Mouse (Mus musculus) lung, postnatal 0 days (tissue): Measurements from ENCODE around the gene Dync1li2. TPM values are rescaled to one million over a fixed set of nuclear protein-coding genes. Genes with fewer than 3 reads are reported as not detected.
A peak's percentile ranks its signal among the peaks of the same experiment; 100 is the strongest.

ENCODE experiments used
- ATAC-seq: fragments of 200-750 bp; cut with Nextera tagmentation; 2 replicates; pipeline ENCODE4 v1.8.0; 2017; ENCODE audit warnings: moderate library complexity
- DNase-seq: peaks from one replicate; pipeline ENCODE4 v3.0.0-alpha.2; 2016; ENCODE audit warnings: low spot score
- H3K27ac ChIP-seq: fragments of 300-500 bp; sonication (generic); 2 replicates; pipeline ENCODE4 v1.5.1; 2014; ENCODE audit warnings: antibody characterized with exemption, mild to moderate bottlenecking, low read length, mixed read lengths
- H3K27me3 ChIP-seq: fragments of 300-500 bp; sonication (generic); replicated peaks from 2 replicates; pipeline ENCODE4 v1.6.1; 2014; ENCODE audit warnings: low read length, mixed read lengths; ENCODE audit not compliant: insufficient read depth
- H3K36me3 ChIP-seq: fragments of 300-500 bp; sonication (generic); 2 replicates; pipeline ENCODE4 v1.6.1; 2014; ENCODE audit warnings: low read length, mixed read lengths; ENCODE audit not compliant: insufficient read depth
- H3K4me1 ChIP-seq: fragments of 300-500 bp; sonication (generic); 2 replicates; pipeline ENCODE4 v1.6.1; 2014; ENCODE audit warnings: antibody characterized with exemption, low read depth, low read length, mixed read lengths; ENCODE audit not compliant: insufficient read depth
- H3K4me2 ChIP-seq: fragments of 300-500 bp; sonication (generic); replicated peaks from 2 replicates; pipeline ENCODE4 v1.6.1; 2014; ENCODE audit warnings: low read depth, mild to moderate bottlenecking, low read length, moderate library complexity, mixed read lengths
- H3K4me3 ChIP-seq: fragments of 300-500 bp; sonication (generic); 2 replicates; pipeline ENCODE4 v1.5.1; 2014; ENCODE audit warnings: low read depth, low read length
- H3K9ac ChIP-seq: fragments of 300-500 bp; sonication (generic); replicated peaks from 2 replicates; pipeline ENCODE4 v1.6.1; 2014; ENCODE audit warnings: low read depth, mild to moderate bottlenecking
- H3K9me3 ChIP-seq: fragments of 300-500 bp; sonication (generic); 2 replicates; pipeline ENCODE4 v1.6.1; 2016; ENCODE audit warnings: low read length, mixed read lengths
- CTCF ChIP-seq: IDR thresholded peaks from 2 replicates; pipeline ENCODE4 v1.5.1; 2016; ENCODE audit warnings: antibody characterized with exemption, mild to moderate bottlenecking
- EP300 ChIP-seq: IDR thresholded peaks from 2 replicates; pipeline ENCODE4 v1.6.1; 2016; ENCODE audit warnings: antibody characterized with exemption, mild to moderate bottlenecking, control low read depth
- WGBS: fragments of 180-500 bp; shearing (Covaris S2); extraction: QIAGEN DNeasy Blood & Tissue Kit; methylation state at CpG from one replicate; pipeline ENCODE4 v1.1.7; 2014; 5-methylcytosine and 5-hydroxymethylcytosine counted together
- polyA plus RNA-seq: library from polyadenylated mRNA; unstranded; fragments of >200 nt; fragmentation: Nextera tagmentation; extraction: Ambion mirVana; gene quantifications from 2 replicates; pipeline ENCODE4 v1.2.1, GENCODE M21; 2015

Dync1li2 gene
- polyA plus RNA-seq, 1 experiment from 2014 or later: 39.4 TPM

DNA sequence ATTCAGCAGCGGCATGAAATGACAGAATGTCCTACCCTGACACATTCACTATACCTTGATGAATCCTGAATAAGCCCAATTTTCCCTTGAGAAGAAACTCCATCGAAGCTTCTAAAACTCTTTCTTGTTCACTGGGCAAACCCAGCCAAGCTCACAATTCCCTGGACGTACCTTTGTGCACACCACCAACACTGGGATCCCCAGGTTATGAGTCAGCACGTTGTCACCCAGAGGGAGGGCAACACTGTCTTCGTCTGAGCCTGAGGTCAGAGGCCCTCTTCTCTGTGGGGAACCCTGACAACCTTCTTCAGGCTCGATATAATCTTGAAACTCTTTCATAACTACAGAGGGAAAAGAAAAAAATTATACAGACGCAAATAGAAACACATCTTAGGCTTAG is 12.6 kb downstream of the Dync1li2 start:
- Histone ChIP-seq H3K27me3 (no peaks in the 10 kb centered on the region), H3K9ac (no peak overlapping the region), H3K36me3 (peaks cover 61% of the 10 kb centered on the region), H3K4me2 (no peak overlapping the region), H3K27ac (no peak overlapping the region), H3K4me1 (no peaks in the 10 kb centered on the region), H3K4me3 (no peak overlapping the region), H3K9me3 (no peaks in the 10 kb centered on the region)
- DNase-seq: no peak
- no peak for ATAC-seq
- TF ChIP-seq EP300 (no peak), CTCF (no peak)
- WGBS: 90% methylated on average over 7 of the region's 7 CpGs

GRCm38 (mm10) chr8:104427703-104428102 is 15.1 kb downstream of the Dync1li2 start:
- TF ChIP-seq EP300 (no peak), CTCF (no peak)
- peaks cover 67% of the 10 kb centered on the region for H3K36me3 ChIP-seq
- no peak for ATAC-seq
- H3K4me2 ChIP-seq: no peak overlapping the region
- 83% methylated on average over 13 of the region's 13 CpGs for WGBS
- H3K27ac ChIP-seq: no peak overlapping the region
- H3K4me3 ChIP-seq: no peak overlapping the region
- no peak for DNase-seq
- H3K9me3 ChIP-seq: no peaks in the 10 kb centered on the region
- H3K27me3 ChIP-seq: no peaks in the 10 kb centered on the region
- H3K9ac ChIP-seq: no peak overlapping the region
- H3K4me1 ChIP-seq: no peaks in the 10 kb centered on the region

DNA sequence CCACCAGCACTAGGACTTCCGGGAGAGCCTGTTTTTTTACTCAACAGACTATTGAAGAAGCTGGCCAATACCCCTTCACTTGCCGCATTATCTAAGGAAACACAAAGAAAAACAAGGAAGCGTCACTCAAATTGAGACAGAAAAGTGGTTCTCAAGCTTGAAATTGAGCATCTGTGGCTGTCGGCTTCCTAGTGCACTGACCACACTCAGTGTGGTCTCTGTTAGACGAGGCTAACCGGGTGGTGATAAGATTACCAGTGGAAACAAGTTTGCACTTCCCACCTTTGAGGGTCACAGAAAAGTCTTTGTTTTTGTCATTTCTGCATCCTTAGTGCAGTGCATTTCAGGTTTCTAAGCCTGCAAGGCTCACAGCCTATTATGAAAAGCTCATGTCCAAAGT is 20.5 kb downstream of the Dync1li2 start:
- H3K36me3 ChIP-seq: peaks cover 52% of the 10 kb centered on the region
- 70% methylated on average over 6 of the region's 6 CpGs for WGBS

DNA sequence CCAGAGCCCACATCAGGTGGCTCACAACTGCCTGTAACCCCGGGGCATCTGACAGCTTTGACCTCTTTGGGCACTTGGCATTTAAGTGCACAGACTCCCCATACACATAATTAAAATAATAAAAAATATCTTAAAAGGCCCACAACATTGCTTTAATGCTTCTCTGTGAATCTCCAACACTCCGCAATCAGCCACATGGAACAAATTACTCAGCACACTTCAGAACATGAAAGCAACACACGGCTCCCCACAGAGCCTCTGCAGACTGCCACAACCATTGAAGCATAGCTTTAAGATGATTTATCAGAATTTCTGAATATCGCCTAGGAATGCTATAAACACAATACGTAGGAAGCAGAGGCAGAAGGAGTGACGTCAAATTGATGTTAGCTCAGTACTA is 26.8 kb downstream of the Dync1li2 start:
- no peak overlapping the region for H3K4me3 ChIP-seq
- H3K9ac ChIP-seq: no peak overlapping the region
- H3K4me1 ChIP-seq: no peaks in the 10 kb centered on the region
- no peak for DNase-seq
- no peak for TF ChIP-seq EP300
- no peak for TF ChIP-seq CTCF
- peaks cover 19% of the 10 kb centered on the region; the same call in 1 of the 2 replicates for H3K36me3 ChIP-seq
- no peak overlapping the region for H3K27ac ChIP-seq
- H3K27me3 ChIP-seq: no peaks in the 10 kb centered on the region
- H3K4me2 ChIP-seq: no peak overlapping the region
- no peak for ATAC-seq
- no peaks in the 10 kb centered on the region for H3K9me3 ChIP-seq
- 79% methylated on average over 6 of the region's 6 CpGs for WGBS

More for the DNA sequence above, 20.5 kb downstream of the Dync1li2 start:
- no peak overlapping the region for H3K4me2 ChIP-seq
- no peaks in the 10 kb centered on the region for H3K9me3 ChIP-seq
- no peak for TF ChIP-seq EP300
- TF ChIP-seq CTCF: no peak
- H3K4me3 ChIP-seq: no peak overlapping the region
- no peak overlapping the region for H3K9ac ChIP-seq
- no peak for ATAC-seq
- no peaks in the 10 kb centered on the region for H3K4me1 ChIP-seq
- DNase-seq: no peak
- H3K27me3 ChIP-seq: no peaks in the 10 kb centered on the region
- no peak overlapping the region for H3K27ac ChIP-seq

GRCm38 (mm10) chr8:104414204-104414603 is 28.6 kb downstream of the Dync1li2 start:
- 61% methylated on average over 3 of the region's 3 CpGs for WGBS
- Histone ChIP-seq H3K4me1 (no peaks in the 10 kb centered on the region), H3K4me3 (no peak overlapping the region), H3K9me3 (no peaks in the 10 kb centered on the region), H3K27ac (no peak overlapping the region), H3K9ac (no peak overlapping the region), H3K4me2 (no peak overlapping the region), H3K36me3 (0 out of 2 replicates have a peak, but pooled peaks cover 9% of the 10 kb centered on the region), H3K27me3 (no peaks in the 10 kb centered on the region)
- DNase-seq: no peak
- ATAC-seq: peak; percentile 19; the same call in 1 of the 2 replicates
- no peak for TF ChIP-seq CTCF
- no peak for TF ChIP-seq EP300

GRCm38 (mm10) chr8:104413770-104414169 is 29.1 kb downstream of the Dync1li2 start:
- no peak overlapping the region for H3K4me3 ChIP-seq
- ATAC-seq (no peak; the same call in 1 of the 2 replicates), DNase-seq (no peak)
- no peak overlapping the region for H3K4me2 ChIP-seq
- no peaks in the 10 kb centered on the region for H3K27me3 ChIP-seq
- no peak overlapping the region for H3K9ac ChIP-seq
- TF ChIP-seq CTCF (no peak), EP300 (no peak)
- no peaks in the 10 kb centered on the region for H3K9me3 ChIP-seq
- 0 out of 2 replicates have a peak, but pooled peaks cover 6% of the 10 kb centered on the region for H3K36me3 ChIP-seq
- 67% methylated on average over 4 of the region's 4 CpGs for WGBS
- H3K4me1 ChIP-seq: no peaks in the 10 kb centered on the region
- H3K27ac ChIP-seq: no peak overlapping the region
